Mouse (Mus musculus): ENCODE data around the gene Zfyve21.

The Zfyve21 gene

GRCm38 (mm10) chr12:111816528-111816927 is 2.6 kb downstream of the Zfyve21 start:
- no peak for TF ChIP-seq GATA4 (IDR thresholded peaks at IDR 0.05; ENCODE audit: insufficient replicate concordance, low read length)

- TF ChIP-seq GATA4 (IDR thresholded peaks at IDR 0.05; ENCODE audit: insufficient replicate concordance, low read length) = no peak
Observed at GRCm38 (mm10) chr12:111816967-111817366, 3.0 kb downstream of the Zfyve21 start.

- TF ChIP-seq GATA4 (IDR thresholded peaks at IDR 0.05; ENCODE audit: insufficient replicate concordance, low read length) = no peak
Observed at GRCm38 (mm10) chr12:111817991-111818390, 4.0 kb downstream of the Zfyve21 start.

GRCm38 (mm10) chr12:111819936-111820335 is 6.0 kb downstream of the Zfyve21 start:
- no peak for TF ChIP-seq GATA4 (IDR thresholded peaks at IDR 0.05; ENCODE audit: insufficient replicate concordance, low read length)

- TF ChIP-seq GATA4 (IDR thresholded peaks at IDR 0.05; ENCODE audit: insufficient replicate concordance, low read length) = no peak
Observed at GRCm38 (mm10) chr12:111820708-111821107, 6.7 kb downstream of the Zfyve21 start.

GRCm38 (mm10) chr12:111821931-111822330 is 8.0 kb downstream of the Zfyve21 start:
- no peak for TF ChIP-seq GATA4 (IDR thresholded peaks at IDR 0.05; ENCODE audit: insufficient replicate concordance, low read length)

GRCm38 (mm10) chr12:111827556-111827955 is 13.6 kb downstream of the Zfyve21 start:
- TF ChIP-seq GATA4 (IDR thresholded peaks at IDR 0.05; ENCODE audit: insufficient replicate concordance, low read length) = no peak

GRCm38 (mm10) chr12:111829447-111829846 is 15.5 kb downstream of the Zfyve21 start:
- TF ChIP-seq GATA4 (IDR thresholded peaks at IDR 0.05; ENCODE audit: insufficient replicate concordance, low read length) = no peak

- TF ChIP-seq GATA4 (IDR thresholded peaks at IDR 0.05; ENCODE audit: insufficient replicate concordance, low read length) = no peak
Observed at GRCm38 (mm10) chr12:111829954-111830353, 16.0 kb downstream of the Zfyve21 start.

- TF ChIP-seq GATA4 (IDR thresholded peaks at IDR 0.05; ENCODE audit: insufficient replicate concordance, low read length) = no peak
Observed at GRCm38 (mm10) chr12:111830375-111830774, 16.4 kb downstream of the Zfyve21 start.

- no peak for TF ChIP-seq GATA4 (IDR thresholded peaks at IDR 0.05; ENCODE audit: insufficient replicate concordance, low read length)
Observed at GRCm38 (mm10) chr12:111832643-111833042, 18.7 kb downstream of the Zfyve21 start.

GRCm38 (mm10) chr12:111833457-111833856 is 19.5 kb downstream of the Zfyve21 start:
- TF ChIP-seq GATA4 (IDR thresholded peaks at IDR 0.05; ENCODE audit: insufficient replicate concordance, low read length) = no peak

- TF ChIP-seq GATA4 (IDR thresholded peaks at IDR 0.05; ENCODE audit: insufficient replicate concordance, low read length) = no peak
Observed at GRCm38 (mm10) chr12:111842565-111843433, 28.8 kb downstream of the Zfyve21 start.

GRCm38 (mm10) chr12:111843470-111843869 is 29.5 kb downstream of the Zfyve21 start:
- TF ChIP-seq GATA4 (IDR thresholded peaks at IDR 0.05; ENCODE audit: insufficient replicate concordance, low read length) = no peak

- TF ChIP-seq GATA4 (IDR thresholded peaks at IDR 0.05; ENCODE audit: insufficient replicate concordance, low read length) = no peak
Observed at GRCm38 (mm10) chr12:111845953-111846352, 32.0 kb downstream of the Zfyve21 start.

- no peak for TF ChIP-seq GATA4 (IDR thresholded peaks at IDR 0.05; ENCODE audit: insufficient replicate concordance, low read length)
Observed at GRCm38 (mm10) chr12:111846815-111847214, 32.8 kb downstream of the Zfyve21 start.

Data from liver, adult (tissue).